Mouse (Mus musculus) right cerebral cortex, adult 18-20 months (tissue): ENCODE data around the gene Rsph6a.
"Not testable (repeated sequence)": the region's sequence is repeated elsewhere in the genome, so short reads cannot be mapped to it uniquely, and the experiment has no call there.

Experiments
- DNase-seq: peaks from one replicate; pipeline ENCODE4 v3.0.0; 2022; ENCODE audit warnings: mixed read lengths

The Rsph6a gene

DNA sequence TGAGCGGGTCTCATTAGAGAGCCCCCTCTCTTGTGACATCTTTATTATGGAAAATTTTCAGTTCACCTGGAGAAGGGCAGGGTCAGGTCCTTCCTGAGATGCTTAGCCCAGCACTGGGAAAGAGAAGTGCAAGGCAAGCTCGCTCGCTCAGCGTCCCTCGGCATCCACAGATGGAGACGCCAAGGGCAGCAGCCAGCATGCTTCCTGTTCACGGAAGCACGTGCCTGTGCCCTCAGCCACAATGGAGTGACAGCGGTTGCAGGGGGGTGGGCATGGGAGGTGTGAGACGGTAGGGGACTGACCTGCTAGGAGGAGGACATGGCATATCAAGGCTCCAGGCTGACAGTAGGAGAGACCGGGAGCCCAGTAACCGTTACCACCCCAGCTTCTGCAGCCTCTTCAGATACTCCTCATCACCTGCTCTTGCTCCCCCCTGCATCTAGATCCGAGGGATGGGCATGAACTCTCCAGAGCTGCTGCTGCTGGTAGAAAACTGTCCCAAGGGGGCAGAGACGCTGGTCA lies 6.4 kb upstream of the Rsph6a start:
- no peak for DNase-seq

DNA sequence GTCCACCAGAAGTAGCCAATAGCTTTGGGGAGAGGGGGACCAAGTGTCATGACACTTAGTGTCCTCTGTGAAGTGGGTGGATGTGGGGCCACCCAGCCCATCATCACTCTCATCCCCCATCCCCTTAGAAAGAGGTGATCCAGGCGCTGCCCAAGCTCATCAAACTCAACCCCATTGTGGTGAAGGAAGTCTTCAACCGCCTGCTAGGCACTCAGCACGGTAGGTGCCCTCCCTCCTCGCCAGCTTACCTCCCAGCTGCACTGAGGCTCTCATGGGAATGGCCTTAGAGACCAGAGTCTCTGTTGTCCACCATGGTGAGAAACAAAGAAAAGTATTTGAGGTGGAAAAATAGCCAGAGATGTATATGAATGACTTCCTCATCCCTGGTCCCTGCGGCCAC lies 5.2 kb upstream of the Rsph6a start:
- DNase-seq = no peak

GRCm38 (mm10) chr7:19050172-19050571 lies 4.3 kb upstream of the Rsph6a start:
- peak; percentile 66 for DNase-seq

- DNase-seq = no peak
These were observed 3.3 kb upstream of the Rsph6a start for GRCm38 (mm10) chr7:19051161-19051560.

- peak; percentile 79 for DNase-seq
These were observed 1.9 kb upstream of the Rsph6a start for GRCm38 (mm10) chr7:19052345-19053135.

- no peak for DNase-seq
These were observed 1.4 kb upstream of the Rsph6a start for GRCm38 (mm10) chr7:19053136-19053532.

- no peak for DNase-seq
These were observed 237 bp downstream of the Rsph6a start for GRCm38 (mm10) chr7:19054777-19055076.

DNA sequence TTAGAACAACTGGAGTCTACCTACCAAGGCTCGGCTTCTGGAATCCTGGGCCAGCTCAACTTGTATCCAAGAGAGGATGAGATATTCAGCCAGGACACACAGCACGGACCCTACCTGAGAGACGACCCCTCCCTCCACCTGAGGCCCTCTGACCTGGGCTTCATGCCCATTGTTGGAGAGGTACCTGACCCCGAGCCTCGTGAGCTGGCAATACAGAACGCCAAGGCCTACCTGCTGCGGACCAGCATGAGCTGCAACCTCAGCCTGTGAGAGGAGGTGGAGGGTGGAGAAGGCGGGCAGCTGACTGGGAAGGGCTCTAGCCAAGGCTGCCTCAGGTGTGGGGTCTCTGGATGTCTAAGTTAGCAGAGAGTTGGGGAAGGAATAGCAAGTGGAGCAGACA lies 618 bp downstream of the Rsph6a start:
- no peak for DNase-seq

- no peak for DNase-seq
These were observed 2.9 kb downstream of the Rsph6a start for GRCm38 (mm10) chr7:19057405-19057804.

GRCm38 (mm10) chr7:19065896-19066295 lies 11.4 kb downstream of the Rsph6a start:
- no peak for DNase-seq

DNA sequence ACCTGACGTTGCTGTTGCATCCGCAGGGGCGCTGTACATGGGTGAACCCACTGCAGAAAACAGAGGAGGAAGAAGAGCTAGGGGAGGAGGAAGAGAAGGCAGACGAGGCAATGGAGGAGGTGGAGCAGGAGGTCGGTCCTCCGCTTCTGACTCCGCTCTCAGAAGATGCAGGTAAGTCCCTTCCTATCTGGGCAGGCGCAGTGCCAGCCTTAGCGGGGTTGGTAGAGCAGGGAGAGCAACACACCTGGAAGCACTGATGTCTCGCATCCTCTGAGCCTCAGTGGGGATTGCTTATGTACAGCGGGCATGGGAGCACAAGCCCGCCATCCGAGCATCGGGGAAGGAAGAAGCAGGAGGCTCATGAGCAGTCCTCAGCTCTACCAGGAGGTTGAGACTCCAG lies 12.6 kb downstream of the Rsph6a start:
- no peak for DNase-seq

- no peak for DNase-seq
These were observed 13.4 kb downstream of the Rsph6a start for GRCm38 (mm10) chr7:19067935-19068334.

DNA sequence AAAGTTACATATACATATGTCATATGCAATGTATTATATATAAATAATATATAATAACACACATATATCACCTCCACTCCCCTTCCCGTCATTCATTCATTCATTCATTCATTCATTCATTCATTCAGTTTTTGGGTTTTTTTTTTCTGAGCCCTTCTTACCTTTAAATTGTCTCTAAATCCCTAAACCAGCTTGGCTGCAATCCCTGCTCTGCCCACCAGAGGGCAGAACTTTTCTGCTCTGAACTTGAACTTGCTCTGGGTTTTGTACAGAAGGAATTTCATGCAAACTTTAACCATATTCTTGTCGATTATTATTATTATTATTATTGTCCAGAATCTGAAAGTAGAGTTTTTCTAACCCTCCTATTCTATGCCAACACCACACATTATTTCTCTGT lies 14.2 kb downstream of the Rsph6a start:
- no peak for DNase-seq

- DNase-seq = no peak
These were observed 15.0 kb downstream of the Rsph6a start for GRCm38 (mm10) chr7:19069500-19069899.

GRCm38 (mm10) chr7:19071024-19071423 lies 16.5 kb downstream of the Rsph6a start:
- DNase-seq = not testable (repeated sequence)

DNA sequence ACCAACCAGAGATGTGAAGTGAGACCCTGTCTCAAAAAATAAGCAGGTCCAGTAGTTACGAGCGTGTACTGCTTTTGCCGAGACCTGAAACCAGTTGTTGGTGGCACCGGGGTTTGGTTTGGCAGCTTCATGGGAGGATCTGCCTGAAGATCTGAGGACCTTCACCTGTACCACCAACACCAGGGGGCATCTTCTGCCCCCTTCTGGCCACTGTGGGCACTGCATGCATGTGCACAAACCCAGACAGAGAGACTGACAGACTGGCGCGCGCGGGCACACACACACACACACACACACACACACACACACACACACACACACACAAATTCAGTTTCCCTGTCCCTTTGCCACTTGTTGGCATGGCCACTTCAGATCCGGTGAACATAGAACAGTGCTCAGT lies 19.0 kb downstream of the Rsph6a start:
- DNase-seq = no peak

GRCm38 (mm10) chr7:19074494-19074893 lies 20.0 kb downstream of the Rsph6a start:
- DNase-seq = no peak

GRCm38 (mm10) chr7:19075231-19075630 lies 20.7 kb downstream of the Rsph6a start:
- DNase-seq = no peak

- peak; percentile 97 for DNase-seq
These were observed 21.5 kb downstream of the Rsph6a start, which contains the start of gene Dmwd for GRCm38 (mm10) chr7:19075723-19076585. Gene Dmwd, plus strand, starts transcription at chr7:19076227.

DNA sequence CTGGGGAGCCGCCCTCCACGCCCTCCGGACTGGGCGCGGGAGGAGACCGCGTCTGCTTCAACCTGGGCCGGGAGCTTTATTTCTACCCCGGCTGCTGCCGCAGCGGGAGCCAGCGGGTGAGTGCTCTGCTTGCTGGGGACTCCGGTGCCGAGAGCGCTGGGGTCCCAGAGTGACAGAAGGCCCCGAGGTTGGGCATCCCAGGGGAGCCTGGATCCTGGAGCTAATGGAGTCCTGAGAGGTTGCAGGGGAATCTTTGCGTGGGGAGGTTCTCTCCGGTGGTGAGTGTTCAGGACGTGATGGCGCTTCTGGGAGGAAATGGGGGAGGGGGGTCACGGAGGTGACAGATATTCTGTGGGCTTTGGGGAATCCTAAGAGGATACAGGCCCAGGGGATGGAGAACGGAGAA lies 22.1 kb downstream of the Rsph6a start:
- DNase-seq = no peak

GRCm38 (mm10) chr7:19077761-19078160 lies 23.3 kb downstream of the Rsph6a start:
- DNase-seq = no peak

DNA sequence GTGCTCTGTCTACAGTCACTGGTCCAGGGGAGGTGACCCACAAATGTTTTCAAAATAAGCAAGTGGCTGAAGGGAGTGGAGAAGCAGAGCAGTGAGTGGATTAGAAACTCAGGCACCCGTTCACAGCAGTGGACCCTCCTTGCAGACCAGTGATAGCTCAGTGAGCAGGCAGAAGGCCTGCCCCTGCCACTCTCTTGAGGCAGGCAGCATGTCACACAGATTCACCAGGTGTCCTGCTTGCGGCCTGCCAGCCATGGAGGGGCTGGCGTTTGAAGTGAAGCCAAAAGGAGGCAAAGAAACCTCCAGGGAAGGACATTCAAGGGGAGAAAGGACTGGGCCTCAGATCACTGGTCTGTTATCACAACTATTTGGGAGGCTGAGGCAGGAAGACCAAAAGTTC lies 24.2 kb downstream of the Rsph6a start:
- no peak for DNase-seq

- DNase-seq = no peak
These were observed 26.0 kb downstream of the Rsph6a start for GRCm38 (mm10) chr7:19080451-19080950.

GRCm38 (mm10) chr7:19082171-19082570 lies 27.7 kb downstream of the Rsph6a start:
- DNase-seq = no peak
